Mouse (Mus musculus): ENCODE data around the gene Zmym6. TPM values are rescaled to one million over a fixed set of nuclear protein-coding genes. Genes with fewer than 3 reads are reported as not detected.
"Not testable (repeated sequence)": the region's sequence is repeated elsewhere in the genome, so short reads cannot be mapped to it uniquely, and the experiment has no call there.

Gene Zmym6
- polyA plus RNA-seq, 1 experiment from 2014 or later, result 3.4 TPM

GRCm38 (mm10) chr4:127064051-127064450 is 13.1 kb upstream of the Zmym6 start:
- no peaks in the 10 kb centered on the region for H3K27me3 ChIP-seq
- no peak overlapping the region for H3K4me3 ChIP-seq (replicated peaks)
- peaks cover 15% of the 10 kb centered on the region for H3K4me1 ChIP-seq (replicated peaks)
- no peak overlapping the region for H3K9ac ChIP-seq
- DNase-seq, result no peak
- H3K27ac ChIP-seq, result no peak overlapping the region
- no peak for ATAC-seq (ENCODE audit: low read depth)
- H3K9me3 ChIP-seq (replicated peaks), result no peaks in the 10 kb centered on the region
- no peak overlapping the region for H3K4me2 ChIP-seq
- WGBS (ENCODE audit: insufficient replicate concordance), result 65% methylated on average over 1 of the region's 1 CpGs
- H3K36me3 ChIP-seq, result peaks cover 4% of the 10 kb centered on the region; the same call in 1 of the 2 replicates

- 42% methylated on average over 1 of the region's 1 CpGs for WGBS (ENCODE audit: insufficient replicate concordance)
- Histone ChIP-seq H3K4me3 (replicated peaks) (no peak overlapping the region), H3K9ac (no peak overlapping the region), H3K4me2 (no peak overlapping the region), H3K9me3 (replicated peaks) (no peaks in the 10 kb centered on the region), H3K36me3 (no peaks in the 10 kb centered on the region), H3K27ac (no peak overlapping the region), H3K27me3 (no peaks in the 10 kb centered on the region), H3K4me1 (replicated peaks) (peaks cover 8% of the 10 kb centered on the region)
- DNase-seq (no peak), ATAC-seq (ENCODE audit: low read depth) (no peak)
Observed at GRCm38 (mm10) chr4:127074915-127075314, 2.3 kb upstream of the Zmym6 start.

GRCm38 (mm10) chr4:127080806-127081205 is 3.6 kb downstream of the Zmym6 start:
- H3K9me3 ChIP-seq (replicated peaks), result no peaks in the 10 kb centered on the region

GRCm38 (mm10) chr4:127083131-127083530 is 5.9 kb downstream of the Zmym6 start:
- no peak for ATAC-seq (ENCODE audit: low read depth)
- no peaks in the 10 kb centered on the region for H3K9me3 ChIP-seq (replicated peaks)
- no peak overlapping the region for H3K27ac ChIP-seq
- H3K9ac ChIP-seq, result no peak overlapping the region
- WGBS (ENCODE audit: insufficient replicate concordance), result 75% methylated on average over 2 of the region's 2 CpGs
- H3K36me3 ChIP-seq, result no peaks in the 10 kb centered on the region
- no peak for DNase-seq
- H3K4me1 ChIP-seq (replicated peaks), result peaks cover under 1% of the 10 kb centered on the region
- no peak overlapping the region for H3K4me3 ChIP-seq (replicated peaks)
- H3K27me3 ChIP-seq, result no peaks in the 10 kb centered on the region
- H3K4me2 ChIP-seq, result no peak overlapping the region

More at GRCm38 (mm10) chr4:127080806-127081205, 3.6 kb downstream of the Zmym6 start:
- Histone ChIP-seq H3K27ac (no peak overlapping the region), H3K4me2 (no peak overlapping the region), H3K4me1 (replicated peaks) (peaks cover 8% of the 10 kb centered on the region), H3K4me3 (replicated peaks) (no peak overlapping the region), H3K9ac (no peak overlapping the region), H3K36me3 (no peaks in the 10 kb centered on the region), H3K27me3 (no peaks in the 10 kb centered on the region)
- DNase-seq (no peak), ATAC-seq (ENCODE audit: low read depth) (no peak)
- 33% methylated on average over 1 of the region's 1 CpGs for WGBS (ENCODE audit: insufficient replicate concordance)

- ATAC-seq (ENCODE audit: low read depth) (no peak), DNase-seq (no peak)
- H3K4me2 ChIP-seq, result no peak overlapping the region
- H3K27ac ChIP-seq, result no peak overlapping the region
- H3K27me3 ChIP-seq, result no peaks in the 10 kb centered on the region
- no peak overlapping the region for H3K4me3 ChIP-seq (replicated peaks)
- H3K36me3 ChIP-seq, result peaks cover 5% of the 10 kb centered on the region
- no peaks in the 10 kb centered on the region for H3K4me1 ChIP-seq (replicated peaks)
- H3K9ac ChIP-seq, result no peak overlapping the region
- 69% methylated on average over 1 of the region's 1 CpGs for WGBS (ENCODE audit: insufficient replicate concordance)
- no peaks in the 10 kb centered on the region for H3K9me3 ChIP-seq (replicated peaks)
Observed at GRCm38 (mm10) chr4:127085761-127086160, 8.6 kb downstream of the Zmym6 start.

GRCm38 (mm10) chr4:127091188-127091587 is 14.0 kb downstream of the Zmym6 start:
- ATAC-seq (ENCODE audit: low read depth), result no peak
- 68% methylated on average over 1 of the region's 1 CpGs for whole genome bisulfite sequencing (ENCODE audit: insufficient replicate concordance)
- DNase-seq, result no peak

GRCm38 (mm10) chr4:127095090-127095489 is 17.9 kb downstream of the Zmym6 start:
- no peak overlapping the region for H3K4me3 ChIP-seq (replicated peaks)
- no peaks in the 10 kb centered on the region for H3K9me3 ChIP-seq (replicated peaks)
- ATAC-seq (ENCODE audit: low read depth) (no peak), DNase-seq (no peak)
- 67% methylated on average over 4 of the region's 4 CpGs for WGBS (ENCODE audit: insufficient replicate concordance)
- H3K36me3 ChIP-seq, result 0 out of 2 replicates have a peak, but pooled peaks cover 2% of the 10 kb centered on the region
- no peak overlapping the region for H3K4me2 ChIP-seq
- no peak overlapping the region for H3K27ac ChIP-seq
- no peaks in the 10 kb centered on the region for H3K4me1 ChIP-seq (replicated peaks)
- no peaks in the 10 kb centered on the region for H3K27me3 ChIP-seq
- no peak overlapping the region for H3K9ac ChIP-seq

More at GRCm38 (mm10) chr4:127091188-127091587, 14.0 kb downstream of the Zmym6 start:
- Histone ChIP-seq H3K36me3 (peaks cover 7% of the 10 kb centered on the region), H3K4me3 (replicated peaks) (no peak overlapping the region), H3K9me3 (replicated peaks) (no peaks in the 10 kb centered on the region), H3K4me1 (replicated peaks) (no peaks in the 10 kb centered on the region), H3K27me3 (no peaks in the 10 kb centered on the region), H3K4me2 (no peak overlapping the region), H3K27ac (no peak overlapping the region), H3K9ac (no peak overlapping the region)

- H3K27ac ChIP-seq; DNase-seq; H3K4me3 ChIP-seq (replicated peaks); H3K9ac ChIP-seq; H3K27me3 ChIP-seq; H3K9me3 ChIP-seq (replicated peaks); ATAC-seq (ENCODE audit: low read depth); H3K4me2 ChIP-seq; H3K36me3 ChIP-seq; H3K4me1 ChIP-seq (replicated peaks): not testable (repeated sequence)
- WGBS (ENCODE audit: insufficient replicate concordance), result 68% methylated on average over 1 of the region's 2 CpGs
Observed at GRCm38 (mm10) chr4:127099552-127099951, 22.4 kb downstream of the Zmym6 start.

GRCm38 (mm10) chr4:127107566-127107965 is 30.4 kb downstream of the Zmym6 start:
- H3K4me3 ChIP-seq (replicated peaks), result no peak overlapping the region
- H3K27ac ChIP-seq, result no peak overlapping the region
- H3K9me3 ChIP-seq (replicated peaks), result no peaks in the 10 kb centered on the region
- H3K27me3 ChIP-seq, result no peaks in the 10 kb centered on the region
- ATAC-seq (ENCODE audit: low read depth) (no peak), DNase-seq (no peak)
- H3K4me2 ChIP-seq, result no peak overlapping the region
- 70% methylated on average over 4 of the region's 4 CpGs for WGBS (ENCODE audit: insufficient replicate concordance)
- 0 out of 2 replicates have a peak, but pooled peaks cover 4% of the 10 kb centered on the region for H3K36me3 ChIP-seq
- H3K4me1 ChIP-seq (replicated peaks), result no peaks in the 10 kb centered on the region
- H3K9ac ChIP-seq, result no peak overlapping the region

GRCm38 (mm10) chr4:127110570-127110969 is 33.4 kb downstream of the Zmym6 start:
- ATAC-seq (ENCODE audit: low read depth), result no peak
- Histone ChIP-seq H3K27ac (no peak overlapping the region), H3K27me3 (no peaks in the 10 kb centered on the region), H3K9ac (no peak overlapping the region), H3K4me2 (no peak overlapping the region), H3K9me3 (replicated peaks) (no peaks in the 10 kb centered on the region), H3K4me3 (replicated peaks) (no peak overlapping the region), H3K4me1 (replicated peaks) (no peaks in the 10 kb centered on the region), H3K36me3 (0 out of 2 replicates have a peak, but pooled peaks cover 4% of the 10 kb centered on the region)
- no peak for DNase-seq
- WGBS (ENCODE audit: insufficient replicate concordance), result 58% methylated on average over 4 of the region's 4 CpGs

GRCm38 (mm10) chr4:127123391-127123790 is 46.2 kb downstream of the Zmym6 start, which contains the start of gene Tmem35b:
TSS of gene Tmem35b (plus strand) at chr4:127123691.
- WGBS (ENCODE audit: insufficient replicate concordance), result 86% methylated on average over 5 of the region's 5 CpGs
- Histone ChIP-seq H3K36me3 (no peaks in the 10 kb centered on the region), H3K9me3 (replicated peaks) (no peaks in the 10 kb centered on the region), H3K4me2 (no peak within 1 kb of the TSS), H3K4me3 (replicated peaks) (no peak within 1 kb of the TSS), H3K9ac (no peak within 1 kb of the TSS), H3K27me3 (no peaks in the 10 kb centered on the region), H3K4me1 (replicated peaks) (peaks cover 14% of the 10 kb centered on the region), H3K27ac (no peak within 1 kb of the TSS)
- DNase-seq (no peak), ATAC-seq (ENCODE audit: low read depth) (no peak)

- 70% methylated on average over 1 of the region's 1 CpGs for WGBS (ENCODE audit: insufficient replicate concordance)
- H3K4me2 ChIP-seq, result no peak overlapping the region
- DNase-seq (no peak), ATAC-seq (ENCODE audit: low read depth) (no peak)
- H3K4me1 ChIP-seq (replicated peaks), result peaks cover 14% of the 10 kb centered on the region
- H3K9ac ChIP-seq, result no peak overlapping the region
- peaks cover 4% of the 10 kb centered on the region; the same call in 1 of the 2 replicates for H3K36me3 ChIP-seq
- H3K27ac ChIP-seq, result no peak overlapping the region
- H3K27me3 ChIP-seq, result no peaks in the 10 kb centered on the region
- no peaks in the 10 kb centered on the region for H3K9me3 ChIP-seq (replicated peaks)
- H3K4me3 ChIP-seq (replicated peaks), result no peak overlapping the region
Observed at GRCm38 (mm10) chr4:127124331-127124730, 47.1 kb downstream of the Zmym6 start.

Data from liver, embryonic 13.5 days (tissue).